34 mouse cellular contexts compared by ENCODE assay signal in genomic region chr14:47309061-47309460, GRCm38 (mm10).
"Had no signal": no experiment of that assay in that cellular context is flagged by ENCODE, and none has a peak within 500 bp of the region (broad histone marks: within the 10 kb centered on the region; RNA-seq: fewer than 3 reads in every experiment).

No protein-coding gene starts in this region.

- H3K9me3 ChIP-seq: heart, embryonic 10.5 days; heart, embryonic 12.5 days; heart, embryonic 13.5 days; heart, embryonic 15.5 days; hindbrain, embryonic 10.5 days; hindbrain, embryonic 12.5 days; hindbrain, embryonic 13.5 days; hindbrain, embryonic 15.5 days; kidney, embryonic 15.5 days had no signal

- DNase-seq: heart, adult 2 months; heart, postnatal 10 days; heart, postnatal 14 days; heart, postnatal 36 days; heart, postnatal 4 days; kidney, adult 11 months; kidney, adult 18-20 months; kidney, adult 2 months; kidney, adult 8-10 months; kidney, adult 9 months; kidney, postnatal 10 days; kidney, postnatal 14 days; kidney, postnatal 25 days; kidney, postnatal 36 days; kidney, postnatal 4 days; layer of hippocampus, adult 9-11 months; layer of hippocampus, postnatal 36 days had no signal

- H3K9ac ChIP-seq: heart, embryonic 12.5 days; heart, embryonic 13.5 days; heart, embryonic 15.5 days; hindbrain, embryonic 12.5 days; hindbrain, embryonic 13.5 days; hindbrain, embryonic 14.5 days; hindbrain, embryonic 15.5 days; kidney, embryonic 15.5 days had no signal

- H3K27me3 ChIP-seq: heart, embryonic 12.5 days; heart, embryonic 13.5 days; heart, embryonic 15.5 days; hindbrain, embryonic 12.5 days; hindbrain, embryonic 13.5 days; hindbrain, embryonic 15.5 days; kidney, embryonic 15.5 days had no signal

- H3K27ac ChIP-seq: heart, adult 2 months; heart, embryonic 10.5 days; heart, embryonic 13.5 days; heart, embryonic 15.5 days; hindbrain, embryonic 10.5 days; hindbrain, embryonic 12.5 days; hindbrain, embryonic 13.5 days; hindbrain, embryonic 14.5 days; hindbrain, embryonic 15.5 days; hindbrain, postnatal 0 days; kidney, embryonic 15.5 days; kidney, postnatal 0 days; layer of hippocampus, adult 2 months had no signal

- H3K4me2 ChIP-seq: heart, embryonic 11.5 days; heart, embryonic 12.5 days; heart, embryonic 13.5 days; heart, embryonic 15.5 days; hindbrain, embryonic 12.5 days; hindbrain, embryonic 13.5 days; hindbrain, embryonic 14.5 days; hindbrain, embryonic 15.5 days; kidney, embryonic 15.5 days had no signal

- H3K4me1 ChIP-seq: heart, embryonic 10.5 days; heart, embryonic 12.5 days; heart, embryonic 15.5 days; hindbrain, embryonic 10.5 days; hindbrain, embryonic 13.5 days had no signal

- ATAC-seq: hindbrain, embryonic 16.5 days; hindbrain, postnatal 0 days; inflammation-experienced regulatory T-cells, adult 6 months; intestine, embryonic 16.5 days had no signal

- H3K4me3 ChIP-seq: heart, adult 2 months; heart, embryonic 10.5 days; heart, embryonic 12.5 days; heart, embryonic 13.5 days; heart, embryonic 15.5 days; hindbrain, embryonic 10.5 days; hindbrain, embryonic 12.5 days; hindbrain, embryonic 13.5 days; hindbrain, embryonic 15.5 days; kidney, embryonic 15.5 days; layer of hippocampus, adult 2 months had no signal
